Mouse (Mus musculus) heart, postnatal 36 days (tissue): Measurements from ENCODE around the gene Gm8229. TPM values are rescaled to one million over a fixed set of nuclear protein-coding genes. Genes with fewer than 3 reads are reported as not detected.
"Not testable (repeated sequence)": the region's sequence is repeated elsewhere in the genome, so short reads cannot be mapped to it uniquely, and the experiment has no call there.

Experiments used
- DNase-seq, 2 experiments: peaks; one replicate each; pipeline ENCODE4 v3.0.0; 2021 to 2022
- intact Hi-C: fragments of 180-260 bp; cut with DNase I; formaldehyde crosslinking; loops from one replicate; pipeline ENCODE4 v1.15.1; 2025
- total RNA-seq, 2 experiments: library from RNA; stranded (reverse); gene quantifications; 2 replicates each; pipeline ENCODE4 v1.2.3; 2021

Gene Gm8229
- not detected for total RNA-seq

GRCm38 (mm10) chr14:44365057-44365456 is at the start of gene Gm8229:
Gene Gm8229, plus strand, starts transcription at chr14:44365357.
- DNase-seq, intact Hi-C loops: not testable (repeated sequence)

- intact Hi-C loops, DNase-seq: not testable (repeated sequence)
Measured at GRCm38 (mm10) chr14:44338484-44338883, 26.7 kb upstream of the Gm8229 start, which contains the start of gene Gm5930. Gene Gm5930, minus strand, starts transcription at chr14:44338584.

GRCm38 (mm10) chr14:44361416-44361815 is 3.7 kb upstream of the Gm8229 start:
- DNase-seq, intact Hi-C loops: not testable (repeated sequence)

- intact Hi-C loops = not testable (repeated sequence)
Measured at GRCm38 (mm10) chr14:44362301-44362700, 2.9 kb upstream of the Gm8229 start.

GRCm38 (mm10) chr14:44384233-44384632 is 19.1 kb downstream of the Gm8229 start:
- DNase-seq, intact Hi-C loops: not testable (repeated sequence)

More at GRCm38 (mm10) chr14:44362301-44362700, 2.9 kb upstream of the Gm8229 start:
- DNase-seq = not testable (repeated sequence)

GRCm38 (mm10) chr14:44410588-44410987 is 45.4 kb downstream of the Gm8229 start, which contains the start of gene Gm3371:
Gene Gm3371, minus strand, starts transcription at chr14:44410688.
- DNase-seq, intact Hi-C loops: not testable (repeated sequence)

Other genes with a start within 250 kb of the Gm8229 start
- not detected for gene Gm3327, start 241.5 kb upstream of the Gm8229 start, total RNA-seq
- not detected for gene Gm8212, start 167.7 kb upstream of the Gm8229 start, total RNA-seq
- not detected for gene 4930503E14Rik, start 152.1 kb upstream of the Gm8229 start, total RNA-seq
- not detected for gene Gm8220, start 79.8 kb upstream of the Gm8229 start, total RNA-seq
- gene Gm5930, start 26.8 kb upstream of the Gm8229 start, total RNA-seq = not detected
- gene Gm3371, start 45.3 kb downstream of the Gm8229 start, total RNA-seq = not detected
- not detected for gene Gm8232, start 68.3 kb downstream of the Gm8229 start, total RNA-seq
- not detected for gene BC061237, start 127.1 kb downstream of the Gm8229 start, total RNA-seq
- not detected for gene Gm17093, start 152.9 kb downstream of the Gm8229 start, total RNA-seq
- gene Gm8247, start 217.8 kb downstream of the Gm8229 start, total RNA-seq = not detected